Mouse (Mus musculus): ENCODE results near the gene Sycp2.

Gene Sycp2

DNA sequence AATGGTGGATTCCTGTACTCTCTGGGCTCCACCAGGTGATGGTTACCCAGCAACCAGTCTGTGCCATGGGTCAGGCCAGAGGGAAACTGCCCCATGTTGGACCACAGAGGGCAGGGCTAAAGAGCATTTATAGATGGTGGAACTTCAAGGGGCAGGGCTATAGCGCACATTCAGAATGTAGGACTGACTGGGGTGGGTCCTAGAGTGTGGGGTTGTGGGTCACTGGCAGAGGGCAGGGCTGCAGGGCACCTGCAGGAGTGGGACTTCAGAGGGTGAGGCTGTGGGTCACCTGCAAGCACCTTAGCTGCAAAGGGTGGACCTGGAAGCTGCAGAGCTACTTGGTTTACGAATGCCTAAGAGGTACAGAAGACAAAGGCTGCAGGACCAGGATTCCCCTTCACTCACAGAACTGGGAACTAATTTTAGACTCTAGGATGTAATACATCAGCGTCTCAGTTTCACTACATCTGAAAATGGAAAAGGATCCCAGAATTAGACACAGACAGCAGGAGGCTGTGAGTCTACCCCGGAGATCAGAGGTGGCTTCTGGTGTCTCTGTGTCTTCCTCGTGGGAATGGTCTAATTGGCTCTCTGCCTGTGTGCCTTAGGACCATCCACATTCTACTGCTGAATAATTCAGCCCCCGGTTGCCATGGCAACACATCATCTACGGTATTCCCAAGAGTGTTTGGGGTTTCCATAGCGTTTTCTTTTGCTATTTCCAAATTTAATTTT, 103.9 kb downstream of the Sycp2 start:
- DNase-seq (ENCODE audit: low spot score in 2 of 2): no peak

Data from spleen, postnatal 4 days (tissue).